Mouse (Mus musculus) right cerebral cortex, adult 18-20 months (tissue): ENCODE data around the gene Oip5.

Experiments used
- DNase-seq: peaks from one replicate; pipeline ENCODE4 v3.0.0; 2022; ENCODE audit warnings: mixed read lengths

Oip5 gene

DNA sequence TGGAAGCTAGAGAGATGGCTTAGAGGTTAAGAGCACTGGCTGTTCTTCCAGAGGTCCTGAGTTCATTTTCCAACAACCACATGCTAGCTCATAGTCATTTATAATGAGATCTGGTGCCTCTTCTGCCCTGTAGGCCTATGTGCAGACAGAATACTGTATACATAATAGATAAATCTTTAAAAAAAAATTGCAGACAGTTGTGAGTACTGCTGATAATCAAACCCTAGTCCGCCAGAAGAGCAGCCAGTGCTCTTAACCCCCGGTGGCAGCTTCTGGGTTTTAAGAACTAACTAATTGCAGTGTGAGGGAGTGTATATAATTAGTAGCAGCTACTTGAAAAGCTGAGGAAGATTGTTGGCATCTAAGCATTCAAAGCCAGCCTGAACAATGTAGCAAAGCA is 34.8 kb downstream of the Oip5 start:
- no peak for DNase-seq

DNA sequence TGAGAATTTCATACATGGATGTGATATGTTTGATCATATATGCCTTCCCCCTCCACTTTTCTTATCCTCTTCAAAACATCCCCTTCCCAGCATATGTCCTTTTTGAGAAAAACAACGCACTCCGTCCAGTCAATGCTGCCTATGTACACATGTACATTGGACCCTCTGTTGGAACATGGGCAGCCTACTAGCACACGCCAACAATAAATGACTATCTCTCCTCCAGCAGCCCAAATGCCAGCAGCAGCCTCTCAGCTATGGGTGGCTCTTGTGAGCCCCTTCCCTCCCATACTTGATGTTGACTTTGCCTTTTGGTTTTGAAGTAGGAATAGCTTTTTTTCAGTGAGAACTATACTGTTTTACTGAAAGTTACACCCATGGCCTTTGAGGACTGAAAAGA is 36.7 kb downstream of the Oip5 start:
- no peak for DNase-seq

DNA sequence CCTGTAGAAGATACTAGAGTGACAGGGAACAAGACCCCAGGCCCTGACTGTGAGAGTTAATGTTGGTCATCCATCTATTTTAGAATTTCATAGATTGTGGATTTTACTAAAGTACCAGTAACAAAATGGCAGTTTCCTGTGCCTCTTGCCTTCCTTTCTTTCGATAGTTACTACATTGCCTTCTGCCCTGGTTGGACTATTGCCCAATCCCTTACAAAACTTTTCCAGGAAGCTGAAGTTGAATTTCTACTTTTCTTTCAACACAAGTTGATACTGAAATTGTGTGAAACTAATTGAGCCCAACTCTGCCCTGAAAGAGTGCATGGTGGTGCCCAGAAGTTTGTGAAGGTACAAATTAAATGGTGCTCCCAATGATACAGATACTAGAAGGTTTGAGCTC is 45.8 kb downstream of the Oip5 start:
- no peak for DNase-seq

DNA sequence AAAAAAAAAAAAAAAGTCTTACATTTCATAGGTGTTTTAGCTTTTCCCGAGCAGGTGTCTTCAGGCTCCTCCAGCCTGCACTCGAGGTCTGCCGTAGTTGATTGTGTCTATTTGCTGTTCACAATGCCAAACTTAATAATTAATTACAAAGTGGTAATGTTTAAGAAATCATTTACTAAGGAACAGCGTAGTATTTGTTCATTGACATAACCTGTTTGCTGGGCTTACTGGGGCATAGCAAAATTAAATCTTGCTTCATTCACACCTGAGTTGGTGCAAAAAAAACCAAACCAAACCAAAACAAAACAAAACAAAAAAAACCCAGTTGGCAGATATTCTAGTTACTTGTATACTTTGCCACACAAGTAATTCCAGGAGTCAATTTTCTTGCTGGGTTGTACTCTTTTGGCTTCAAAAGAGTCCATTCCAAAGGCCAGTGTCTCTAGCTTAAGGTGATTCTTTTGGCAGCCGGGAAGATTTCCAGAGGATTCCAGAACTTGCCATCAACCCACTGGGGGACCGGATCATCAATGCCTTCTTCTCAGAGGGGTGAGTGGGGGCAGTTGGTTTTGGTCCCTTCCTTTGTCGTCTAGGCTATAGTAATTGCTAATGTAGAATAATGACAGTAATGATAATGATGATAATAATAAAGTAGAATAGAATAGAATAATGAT is 52.0 kb downstream of the Oip5 start:
- DNase-seq, result no peak

DNA sequence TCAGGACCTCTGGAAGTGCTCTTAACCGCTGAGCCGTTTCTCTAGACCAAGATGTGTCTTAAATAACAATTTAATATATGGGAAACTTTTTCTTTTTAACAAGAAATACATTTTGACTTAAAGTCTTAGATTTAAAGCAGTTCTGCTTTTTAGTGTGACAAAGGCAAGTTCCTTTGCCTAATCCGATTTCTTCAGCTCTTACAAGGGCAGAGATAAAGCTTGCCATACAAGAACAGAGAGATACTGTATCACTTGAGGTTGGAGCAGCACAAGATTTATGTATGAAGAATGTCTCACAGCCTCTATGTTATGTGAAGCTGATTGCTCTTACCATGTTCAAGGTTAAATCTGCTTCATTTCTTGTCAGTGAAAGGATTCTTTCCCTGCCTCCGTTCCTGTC is 53.0 kb downstream of the Oip5 start:
- DNase-seq, result no peak

DNA sequence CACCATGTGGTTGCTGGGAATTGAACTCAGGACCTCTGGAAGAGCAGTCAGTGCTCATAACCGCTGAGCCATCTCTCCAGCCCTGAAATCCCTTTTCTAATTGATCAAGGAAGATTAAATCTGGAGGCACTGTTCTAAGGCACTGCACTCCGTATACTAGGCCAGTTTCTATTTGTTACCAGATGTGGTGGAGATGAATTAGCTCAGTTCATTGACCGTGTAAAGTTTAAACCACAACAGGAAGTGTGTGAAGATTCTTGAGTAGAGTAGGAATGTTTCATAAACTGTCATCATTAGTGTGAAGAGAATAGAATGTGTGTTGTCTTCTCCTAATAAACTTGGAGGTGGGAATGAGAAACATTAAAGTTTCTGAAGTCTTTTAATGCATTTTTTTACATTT is 56.5 kb downstream of the Oip5 start:
- DNase-seq, result no peak
